Mouse (Mus musculus) myocyte (in vitro differentiated cells): ENCODE results near the gene Gabbr2. TPM values are rescaled to one million over a fixed set of nuclear protein-coding genes. Genes with fewer than 3 reads are reported as not detected.

Experiments used
- H3K27me3 ChIP-seq: one replicate; pipeline ENCODE4 v1.6.1; 2011; ENCODE audit not compliant: control insufficient read depth, insufficient read depth, insufficient read length
- H3K36me3 ChIP-seq: one replicate; pipeline ENCODE4 v1.6.1; 2011; ENCODE audit not compliant: control insufficient read depth, insufficient read depth
- H3K4me2 ChIP-seq: one replicate; pipeline ENCODE4 v1.6.1; 2011; ENCODE audit warnings: low read depth, control low read depth
- H3K4me3 ChIP-seq: one replicate; pipeline ENCODE4 v1.5.1; 2011; ENCODE audit warnings: mild to moderate bottlenecking, control low read depth, moderate library complexity
- H3K79me2 ChIP-seq: one replicate; pipeline ENCODE4 v1.6.1; 2011; ENCODE audit not compliant: control insufficient read depth, insufficient read depth
- H3ac ChIP-seq: one replicate; pipeline ENCODE4 v1.6.1; 2011; ENCODE audit not compliant: control insufficient read depth, insufficient read length
- CEBPB ChIP-seq: IDR thresholded peaks from 2 replicates; pipeline ENCODE4 v1.6.1; 2011; ENCODE audit warnings: mild to moderate bottlenecking, moderate library complexity; ENCODE audit not compliant: poor library complexity, insufficient read depth, severe bottlenecking
- E2F4 ChIP-seq: IDR thresholded peaks from one replicate; pipeline ENCODE4 v1.6.1; 2011; ENCODE audit warnings: mild to moderate bottlenecking, control low read depth, moderate library complexity; ENCODE audit not compliant: insufficient read depth
- MAX ChIP-seq: IDR thresholded peaks from one replicate; pipeline ENCODE4 v1.6.1; 2011; ENCODE audit warnings: low read depth, mild to moderate bottlenecking, control low read depth
- MYOD1 ChIP-seq, 3 experiments: IDR thresholded peaks; one replicate each; pipeline ENCODE4 v1.6.1; 2011; ENCODE audit warnings: control low read depth in 2 of 3, low read depth in 2 of 3, mild to moderate bottlenecking in 2 of 3, moderate library complexity in 1 of 3; ENCODE audit not compliant: insufficient read length in 2 of 3, control insufficient read depth in 1 of 3
- MYOG ChIP-seq, 3 experiments: IDR thresholded peaks; one replicate each; pipeline ENCODE4 v1.6.1; 2011; ENCODE audit warnings: control low read depth in 2 of 3, low read depth in 2 of 3, mild to moderate bottlenecking in 2 of 3; ENCODE audit not compliant: insufficient read length in 2 of 3, control insufficient read depth in 1 of 3, insufficient read depth in 1 of 3
- POLR2A ChIP-seq: IDR thresholded peaks from one replicate; pipeline ENCODE4 v1.6.1; 2011; ENCODE audit warnings: low read depth, mild to moderate bottlenecking, control low read depth, moderate library complexity; ENCODE audit not compliant: insufficient read length
- POLR2AphosphoS2 ChIP-seq: IDR thresholded peaks from one replicate; pipeline ENCODE4 v1.6.1; 2011; ENCODE audit warnings: low read depth, control low read depth; ENCODE audit not compliant: insufficient read length
- REST ChIP-seq: IDR thresholded peaks from one replicate; pipeline ENCODE4 v1.6.1; 2011; ENCODE audit warnings: mild to moderate bottlenecking, control low read depth, moderate library complexity; ENCODE audit not compliant: insufficient read depth, insufficient read length
- SRF ChIP-seq: IDR thresholded peaks from one replicate; pipeline ENCODE4 v1.6.1; 2011; ENCODE audit warnings: low read depth; ENCODE audit not compliant: control insufficient read depth, insufficient read length
- TCF12 ChIP-seq: IDR thresholded peaks from one replicate; pipeline ENCODE4 v1.6.1; 2011; ENCODE audit warnings: mild to moderate bottlenecking, control low read depth; ENCODE audit not compliant: poor library complexity, insufficient read depth, severe bottlenecking
- TCF3 ChIP-seq: IDR thresholded peaks from one replicate; pipeline ENCODE4 v1.6.1; 2011; ENCODE audit warnings: low read depth, control low read depth; ENCODE audit not compliant: insufficient read length
- USF1 ChIP-seq: IDR thresholded peaks from one replicate; pipeline ENCODE4 v1.6.1; 2011; ENCODE audit warnings: low read depth, mild to moderate bottlenecking, control low read depth, moderate library complexity
- polyA plus RNA-seq: library from polyadenylated mRNA; unstranded; fragments of >200 nt; fragmentation: generic; extraction: Trizol; gene quantifications from one replicate; pipeline ENCODE4 v1.2.1, GENCODE M21; 2012; ENCODE audit warnings: missing spikeins

Gabbr2 gene
- polyA plus RNA-seq, 1 experiment: not detected

GRCm38 (mm10) chr4:46734906-46735305 is 256.8 kb downstream of the Gabbr2 start:
- H3K36me3 ChIP-seq: no peaks in the 10 kb centered on the region
- H3K79me2 ChIP-seq: no peaks in the 10 kb centered on the region
- H3K4me3 ChIP-seq: no peak overlapping the region
- TF ChIP-seq TCF3: no peak
- no peak for TF ChIP-seq MYOD1 (IDR thresholded peaks at IDR 0.05; ENCODE audit: control insufficient read depth in 1 of 3, insufficient read length in 2 of 3, low read depth in 2 of 3)
- no peak for TF ChIP-seq MAX
- TF ChIP-seq E2F4: no peak
- TF ChIP-seq REST: no peak
- TF ChIP-seq USF1: no peak
- TF ChIP-seq POLR2A: no peak
- no peak overlapping the region for H3ac ChIP-seq
- H3K27me3 ChIP-seq: no peaks in the 10 kb centered on the region
- no peak overlapping the region for H3K4me2 ChIP-seq

- no peak overlapping the region for H3K4me3 ChIP-seq
- H3K36me3 ChIP-seq: no peaks in the 10 kb centered on the region
- H3K4me2 ChIP-seq: no peak overlapping the region
- no peak overlapping the region for H3ac ChIP-seq
- no peak for TF ChIP-seq USF1
- no peak for TF ChIP-seq REST
- no peak for TF ChIP-seq TCF12
- no peak for TF ChIP-seq MYOG (IDR thresholded peaks at IDR 0.05; ENCODE audit: control insufficient read depth in 1 of 3, insufficient read depth in 1 of 3, insufficient read length in 2 of 3, low read depth in 2 of 3)
- H3K79me2 ChIP-seq: no peaks in the 10 kb centered on the region
- H3K27me3 ChIP-seq: no peaks in the 10 kb centered on the region
Observed at GRCm38 (mm10) chr4:46731590-46731989, 260.1 kb downstream of the Gabbr2 start.

GRCm38 (mm10) chr4:46729306-46730042 is 262.2 kb downstream of the Gabbr2 start:
- Histone ChIP-seq H3K36me3 (no peaks in the 10 kb centered on the region), H3ac (no peak overlapping the region), H3K79me2 (no peaks in the 10 kb centered on the region), H3K27me3 (no peaks in the 10 kb centered on the region), H3K4me3 (no peak overlapping the region), H3K4me2 (no peak overlapping the region)
- TF ChIP-seq TCF3 (no peak), POLR2A (no peak), MAX (no peak), SRF (no peak), E2F4 (no peak), TCF12 (no peak), CEBPB (no peak), USF1 (no peak), MYOG (IDR thresholded peaks at IDR 0.05; ENCODE audit: control insufficient read depth in 1 of 3, insufficient read depth in 1 of 3, insufficient read length in 2 of 3, low read depth in 2 of 3) (no peak), REST (no peak), MYOD1 (IDR thresholded peaks at IDR 0.05; ENCODE audit: control insufficient read depth in 1 of 3, insufficient read length in 2 of 3, low read depth in 2 of 3) (no peak), POLR2AphosphoS2 (no peak)

DNA sequence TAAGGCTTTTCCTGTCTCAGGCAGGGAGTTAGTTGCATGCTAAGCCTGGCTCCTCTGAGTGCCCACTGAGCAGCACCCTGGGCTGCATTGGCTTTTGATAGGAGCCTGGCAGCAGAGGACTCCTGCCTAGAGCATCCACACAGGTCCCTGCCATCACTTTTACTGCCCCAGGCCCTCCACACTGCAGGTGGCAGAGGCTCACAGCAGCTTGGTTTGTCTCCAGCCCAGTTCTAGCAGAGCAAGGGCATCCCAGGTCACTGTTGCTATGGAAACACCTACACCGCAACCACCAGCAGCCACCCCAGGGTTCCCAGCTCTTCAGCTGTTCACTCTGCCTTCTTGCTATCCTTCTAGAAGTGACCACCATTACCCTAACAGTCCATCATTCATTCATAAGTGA is 263.4 kb downstream of the Gabbr2 start:
- Histone ChIP-seq H3K36me3 (no peaks in the 10 kb centered on the region), H3K4me2 (no peak overlapping the region), H3K79me2 (no peaks in the 10 kb centered on the region), H3ac (no peak overlapping the region), H3K27me3 (no peaks in the 10 kb centered on the region), H3K4me3 (no peak overlapping the region)
- TF ChIP-seq USF1 (no peak), TCF3 (no peak), REST (no peak), POLR2A (no peak), MAX (no peak), CEBPB (no peak), MYOG (IDR thresholded peaks at IDR 0.05; ENCODE audit: control insufficient read depth in 1 of 3, insufficient read depth in 1 of 3, insufficient read length in 2 of 3, low read depth in 2 of 3) (no peak), E2F4 (no peak), SRF (no peak), TCF12 (no peak), POLR2AphosphoS2 (no peak), MYOD1 (IDR thresholded peaks at IDR 0.05; ENCODE audit: control insufficient read depth in 1 of 3, insufficient read length in 2 of 3, low read depth in 2 of 3) (no peak)

GRCm38 (mm10) chr4:46727153-46727552 is 264.5 kb downstream of the Gabbr2 start:
- Histone ChIP-seq H3ac (no peak overlapping the region), H3K79me2 (no peaks in the 10 kb centered on the region), H3K27me3 (no peaks in the 10 kb centered on the region), H3K36me3 (no peaks in the 10 kb centered on the region), H3K4me3 (no peak overlapping the region), H3K4me2 (no peak overlapping the region)
- TF ChIP-seq POLR2AphosphoS2 (no peak), POLR2A (no peak), USF1 (no peak), CEBPB (no peak), SRF (no peak), REST (no peak), E2F4 (no peak), TCF3 (no peak), TCF12 (no peak), MAX (no peak)
